Mouse (Mus musculus) hindbrain, postnatal 0 days (tissue): ENCODE results near the gene Gas1. TPM values are rescaled to one million over a fixed set of nuclear protein-coding genes. Genes with fewer than 3 reads are reported as not detected.

Experiments used
- ATAC-seq: fragments of 200-750 bp; cut with Nextera tagmentation; 2 replicates; pipeline ENCODE4 v1.8.0; 2017; ENCODE audit warnings: mild to moderate bottlenecking, moderate TSS enrichment, moderate library complexity
- DNase-seq: peaks from one replicate; pipeline ENCODE4 v3.0.0-alpha.2; 2015; ENCODE audit warnings: low spot score
- H3K27ac ChIP-seq: fragments of 300-500 bp; sonication (generic); 2 replicates; pipeline ENCODE4 v1.5.1; 2014; ENCODE audit warnings: mild to moderate bottlenecking
- H3K27me3 ChIP-seq: fragments of 300-500 bp; sonication (generic); 2 replicates; pipeline ENCODE4 v1.6.1; 2014; ENCODE audit warnings: low read length, mixed read lengths; ENCODE audit not compliant: insufficient read depth
- H3K36me3 ChIP-seq: fragments of 300-500 bp; sonication (generic); 2 replicates; pipeline ENCODE4 v1.6.1; 2014; ENCODE audit warnings: low read length, mixed read lengths; ENCODE audit not compliant: insufficient read depth
- H3K4me1 ChIP-seq: fragments of 300-500 bp; sonication (generic); 2 replicates; pipeline ENCODE4 v1.6.1; 2014; ENCODE audit warnings: antibody characterized with exemption, low read length, mixed read lengths; ENCODE audit not compliant: insufficient read depth
- H3K4me2 ChIP-seq: fragments of 300-500 bp; sonication (generic); 2 replicates; pipeline ENCODE4 v1.6.1; 2014; ENCODE audit warnings: low read depth, mild to moderate bottlenecking, low read length, moderate library complexity, mixed read lengths
- H3K4me3 ChIP-seq: fragments of 300-500 bp; sonication (generic); 2 replicates; pipeline ENCODE4 v1.5.1; 2014; ENCODE audit warnings: low read length
- H3K9ac ChIP-seq: fragments of 300-500 bp; sonication (generic); replicated peaks from 2 replicates; pipeline ENCODE4 v1.6.1; 2014; ENCODE audit warnings: mild to moderate bottlenecking, low read length, moderate library complexity, mixed read lengths
- H3K9me3 ChIP-seq: fragments of 300-500 bp; sonication (generic); 2 replicates; pipeline ENCODE4 v1.6.1; 2016; ENCODE audit warnings: low read length, mixed read lengths
- CTCF ChIP-seq: IDR thresholded peaks from 2 replicates; pipeline ENCODE4 v1.5.1; 2016; ENCODE audit warnings: antibody characterized with exemption, control low read depth, low read depth
- WGBS: fragments of 180-500 bp; shearing (Covaris S2); extraction: QIAGEN DNeasy Blood & Tissue Kit; methylation state at CpG from one replicate; pipeline ENCODE4 v1.1.7; 2014; 5-methylcytosine and 5-hydroxymethylcytosine counted together
- polyA plus RNA-seq: library from polyadenylated mRNA; unstranded; fragments of >200 nt; fragmentation: Nextera tagmentation; extraction: Ambion mirVana; gene quantifications from 2 replicates; pipeline ENCODE4 v1.2.1, GENCODE M21; 2015
- total RNA-seq: library from RNA; depleted of rRNA; stranded (reverse); fragments of >200 nt; gene quantifications from 2 replicates; pipeline ENCODE4 v1.2.3, GENCODE M21; 2014

The Gas1 gene
- total and polyA plus RNA-seq, 2 experiments from 2014 or later: 17.3 to 60.3 TPM

GRCm38 (mm10) chr13:60207135-60207601, 30.0 kb upstream of the Gas1 start:
- Histone ChIP-seq H3K9ac (no peak overlapping the region), H3K27me3 (no peaks in the 10 kb centered on the region), H3K9me3 (no peaks in the 10 kb centered on the region), H3K36me3 (no peaks in the 10 kb centered on the region), H3K27ac (no peak overlapping the region), H3K4me2 (no peak overlapping the region), H3K4me1 (no peaks in the 10 kb centered on the region), H3K4me3 (no peak overlapping the region)
- TF ChIP-seq CTCF: no peak
- WGBS: 87% methylated on average over 6 of the region's 6 CpGs
- DNase-seq (no peak), ATAC-seq (no peak)

GRCm38 (mm10) chr13:60204746-60205145, 27.6 kb upstream of the Gas1 start:
- H3K4me1 ChIP-seq: no peaks in the 10 kb centered on the region
- H3K27me3 ChIP-seq: no peaks in the 10 kb centered on the region
- no peak overlapping the region for H3K4me2 ChIP-seq
- no peaks in the 10 kb centered on the region for H3K36me3 ChIP-seq
- 83% methylated on average over 6 of the region's 6 CpGs for WGBS
- no peak for DNase-seq
- no peak for TF ChIP-seq CTCF
- no peak overlapping the region for H3K4me3 ChIP-seq
- H3K27ac ChIP-seq: no peak overlapping the region
- no peak for ATAC-seq
- H3K9me3 ChIP-seq: no peaks in the 10 kb centered on the region
- no peak overlapping the region for H3K9ac ChIP-seq

GRCm38 (mm10) chr13:60193273-60193672, 16.1 kb upstream of the Gas1 start:
- no peak for TF ChIP-seq CTCF
- H3K9me3 ChIP-seq: no peaks in the 10 kb centered on the region
- H3K4me1 ChIP-seq: no peaks in the 10 kb centered on the region
- no peak overlapping the region for H3K4me3 ChIP-seq
- WGBS: 47% methylated on average over 6 of the region's 6 CpGs
- H3K36me3 ChIP-seq: no peaks in the 10 kb centered on the region
- H3K27me3 ChIP-seq: no peaks in the 10 kb centered on the region
- H3K9ac ChIP-seq: no peak overlapping the region
- ATAC-seq: no peak
- no peak overlapping the region for H3K27ac ChIP-seq
- no peak for DNase-seq
- H3K4me2 ChIP-seq: no peak overlapping the region

- H3K9me3 ChIP-seq: no peaks in the 10 kb centered on the region
- TF ChIP-seq CTCF: no peak
- no peak for ATAC-seq
- H3K4me1 ChIP-seq: no peaks in the 10 kb centered on the region
- H3K4me3 ChIP-seq: no peak overlapping the region
- 80% methylated on average over 10 of the region's 10 CpGs for WGBS
- no peak overlapping the region for H3K9ac ChIP-seq
- H3K27me3 ChIP-seq: no peaks in the 10 kb centered on the region
- DNase-seq: no peak
- H3K36me3 ChIP-seq: no peaks in the 10 kb centered on the region
- no peak overlapping the region for H3K4me2 ChIP-seq
- no peak overlapping the region for H3K27ac ChIP-seq
Observed at GRCm38 (mm10) chr13:60189923-60190322, 12.8 kb upstream of the Gas1 start.

GRCm38 (mm10) chr13:60188952-60189351, 11.8 kb upstream of the Gas1 start:
- no peak for DNase-seq
- no peak for ATAC-seq
- Histone ChIP-seq H3K4me1 (no peaks in the 10 kb centered on the region), H3K9ac (no peak overlapping the region), H3K9me3 (no peaks in the 10 kb centered on the region), H3K36me3 (no peaks in the 10 kb centered on the region), H3K27ac (no peak overlapping the region), H3K4me3 (no peak overlapping the region), H3K4me2 (no peak overlapping the region), H3K27me3 (no peaks in the 10 kb centered on the region)
- no peak for TF ChIP-seq CTCF
- WGBS: 83% methylated on average over 8 of the region's 8 CpGs

GRCm38 (mm10) chr13:60187276-60187675, 10.1 kb upstream of the Gas1 start:
- H3K9ac ChIP-seq: no peak overlapping the region
- no peak for ATAC-seq
- DNase-seq: no peak
- 88% methylated on average over 2 of the region's 2 CpGs for WGBS
- no peak for TF ChIP-seq CTCF
- no peak overlapping the region for H3K4me2 ChIP-seq
- H3K4me3 ChIP-seq: no peak overlapping the region
- H3K4me1 ChIP-seq: no peaks in the 10 kb centered on the region
- H3K9me3 ChIP-seq: no peaks in the 10 kb centered on the region
- no peaks in the 10 kb centered on the region for H3K36me3 ChIP-seq
- no peaks in the 10 kb centered on the region for H3K27me3 ChIP-seq
- no peak overlapping the region for H3K27ac ChIP-seq

GRCm38 (mm10) chr13:60182346-60182745, 5.2 kb upstream of the Gas1 start:
- ATAC-seq (no peak), DNase-seq (no peak)
- Histone ChIP-seq H3K27ac (no peak overlapping the region), H3K4me3 (no peak overlapping the region), H3K9ac (no peak overlapping the region), H3K4me1 (no peaks in the 10 kb centered on the region; the same call in 1 of the 2 replicates), H3K27me3 (no peaks in the 10 kb centered on the region), H3K36me3 (no peaks in the 10 kb centered on the region), H3K9me3 (no peaks in the 10 kb centered on the region), H3K4me2 (no peak overlapping the region)
- no peak for TF ChIP-seq CTCF
- WGBS: 61% methylated on average over 4 of the region's 4 CpGs
